Mouse (Mus musculus) c-Kit-positive CD71-positive TER-119-negative erythroid progenitor cells, embryonic 14.5 days (primary cell): ENCODE measurements around the gene Rpl36al.
"Not testable (repeated sequence)": the region's sequence is repeated elsewhere in the genome, so short reads cannot be mapped to it uniquely, and the experiment has no call there.

Experiments
- DNase-seq: peaks from one replicate; pipeline ENCODE4 v3.0.0-alpha.2; 2013; ENCODE audit warnings: low read depth

The Rpl36al gene

DNA sequence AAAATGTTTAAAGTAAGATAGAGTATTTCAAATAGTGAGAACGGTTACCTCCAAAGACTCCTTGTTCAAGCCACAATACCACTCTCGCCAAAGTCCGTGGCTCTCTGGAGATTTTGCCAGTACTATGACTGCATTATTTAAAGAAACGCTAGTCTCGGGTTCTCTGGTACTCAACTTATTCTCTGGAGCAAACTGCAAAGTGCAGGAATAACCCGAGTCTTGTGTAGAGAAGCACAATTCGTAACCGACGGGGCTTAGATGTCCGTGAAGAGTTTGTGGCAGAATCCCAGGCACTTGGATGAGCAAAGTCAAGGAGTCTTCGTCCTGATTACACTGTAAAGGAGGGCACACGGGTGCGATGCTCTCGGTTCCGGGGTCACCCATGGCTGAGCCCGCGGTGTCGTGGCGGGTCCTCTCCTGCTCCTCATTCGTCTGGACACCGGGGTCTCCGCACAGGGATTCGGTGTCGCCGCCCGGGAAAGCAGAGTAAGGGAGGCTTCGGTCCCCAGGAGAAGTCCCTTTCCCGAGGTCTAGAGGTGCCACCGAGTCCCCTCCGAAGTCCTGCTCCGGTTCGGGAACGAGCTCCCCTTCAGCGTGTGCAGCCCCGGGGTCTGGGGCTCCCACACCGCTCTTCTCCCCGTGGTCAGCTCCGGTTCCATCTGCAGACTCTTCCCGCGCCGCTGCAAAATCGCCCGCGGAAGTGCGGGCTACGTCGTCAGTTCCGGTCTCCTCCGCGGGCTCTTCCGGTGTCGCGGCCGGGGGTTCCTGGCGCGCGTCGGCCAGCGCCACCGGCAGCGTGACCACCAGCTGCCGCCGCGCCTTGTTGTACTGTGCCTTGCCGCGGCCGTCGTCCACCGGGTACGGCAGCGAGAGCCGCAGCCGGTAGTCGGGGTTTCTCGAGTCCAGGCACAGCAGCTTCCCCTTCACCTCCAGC is 12.8 kb upstream of the Rpl36al start, which contains the start of gene Gm49383:
Gene Gm49383 (minus strand): TSS at position 661 of the 934 bp plus-strand sequence.
- DNase-seq, result peak; percentile 60

DNA sequence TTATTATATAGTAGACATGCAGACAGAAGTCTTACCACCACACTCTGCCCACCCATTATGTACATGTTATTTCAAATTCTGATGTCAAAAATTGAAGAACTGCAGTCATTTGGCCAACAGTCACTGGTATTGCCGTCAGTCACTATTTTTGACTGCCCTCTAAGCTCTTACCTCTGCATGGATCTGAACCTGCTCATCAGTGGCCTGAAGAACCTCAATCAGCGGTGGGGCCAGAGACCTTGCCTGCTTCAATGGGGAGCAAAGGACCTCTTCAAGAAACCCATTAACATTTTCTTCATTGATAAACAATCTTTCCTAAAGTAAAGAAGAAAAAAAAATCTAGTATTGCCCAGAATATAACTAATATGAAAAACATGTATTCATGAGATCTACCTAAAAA is 8.8 kb upstream of the Rpl36al start:
- no peak for DNase-seq

DNA sequence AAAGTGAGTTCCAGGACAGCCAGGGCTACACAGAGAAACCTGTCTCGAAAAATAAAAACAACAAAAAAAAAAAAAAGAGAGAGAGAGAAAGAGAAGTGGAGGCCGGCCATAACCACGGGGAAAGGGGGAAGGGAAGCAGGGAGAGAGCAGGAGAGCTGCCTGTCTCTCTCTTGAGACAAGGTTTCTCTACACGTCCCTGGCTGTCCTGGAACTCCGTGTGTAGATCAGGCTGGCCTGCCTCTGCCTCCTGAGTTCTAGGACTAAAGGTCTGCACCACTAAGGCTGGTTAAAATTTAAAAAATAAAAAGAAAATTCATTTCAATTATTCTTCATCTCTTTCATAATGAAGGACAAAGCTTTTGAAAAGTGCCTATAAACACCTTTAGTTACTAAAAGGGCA is 7.5 kb upstream of the Rpl36al start:
- DNase-seq, result no peak

DNA sequence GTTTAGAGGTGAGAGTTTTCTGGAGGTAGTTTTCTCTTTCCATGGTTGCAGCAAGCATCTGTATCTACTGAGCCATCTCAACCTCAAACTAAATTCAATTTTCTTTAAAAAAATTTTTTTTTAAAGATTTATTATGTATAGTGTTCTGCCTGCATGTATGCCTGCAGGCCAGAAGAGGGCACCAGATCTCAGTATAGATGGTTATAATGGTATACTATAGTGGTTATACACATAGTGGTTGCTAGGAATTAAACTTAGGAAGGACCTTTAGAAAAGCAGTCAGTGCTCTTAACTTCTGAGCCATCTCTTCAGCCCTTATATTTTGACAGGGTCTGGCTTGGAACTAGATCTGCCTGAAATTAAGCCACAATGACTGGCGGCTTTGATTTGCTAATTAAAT is 6.6 kb upstream of the Rpl36al start:
- DNase-seq, result no peak

DNA sequence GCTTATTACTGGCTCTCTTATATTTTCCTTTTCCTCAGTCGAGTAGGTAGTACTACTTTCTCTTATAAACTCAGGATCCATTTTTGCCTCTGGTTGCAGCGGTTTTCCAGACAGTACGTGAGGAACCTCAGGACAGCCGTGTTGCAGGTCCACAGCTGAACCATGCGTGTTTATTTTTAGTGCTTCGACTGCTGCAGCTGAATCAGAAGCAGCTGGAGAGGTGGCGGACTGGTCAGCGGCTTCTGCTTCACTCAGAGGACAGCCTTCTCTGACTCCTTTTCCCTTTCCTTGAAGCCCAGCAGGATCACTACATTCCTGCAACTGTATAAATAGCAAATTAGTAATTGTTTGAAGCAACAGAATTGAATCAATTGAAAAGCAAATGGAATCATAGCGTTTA is 6.2 kb upstream of the Rpl36al start:
- DNase-seq, result no peak

DNA sequence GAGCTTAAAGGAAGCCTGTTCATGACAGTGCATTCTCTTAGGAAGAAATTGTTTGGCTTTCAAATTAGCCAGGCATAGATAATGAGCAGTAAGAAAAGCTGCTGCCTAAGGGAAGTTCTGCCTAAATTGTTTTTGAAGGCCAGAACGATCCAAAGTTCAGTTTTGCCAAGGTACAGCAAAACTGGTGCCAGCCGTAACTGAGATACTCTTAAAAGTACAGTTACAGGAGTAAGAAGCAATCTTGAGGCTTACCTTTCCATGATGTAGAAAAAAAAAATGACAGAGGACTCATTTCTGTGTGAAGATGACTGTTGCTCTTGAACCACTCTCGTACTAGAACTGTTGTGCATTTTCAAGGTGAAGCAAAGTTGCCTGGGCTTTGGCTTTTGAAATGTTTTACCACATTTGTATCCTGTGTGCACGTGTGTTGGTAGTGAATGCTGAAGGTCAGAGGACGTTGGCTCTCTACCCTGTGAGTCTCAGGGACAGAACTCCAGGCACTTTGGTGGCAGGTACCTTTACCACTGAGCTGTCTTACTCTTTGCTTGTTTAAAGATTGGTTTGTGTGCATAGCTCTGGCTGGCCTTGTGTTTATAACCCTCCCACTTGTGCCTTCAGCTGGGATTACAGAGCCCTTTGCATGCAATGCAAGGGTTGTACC is 3.1 kb upstream of the Rpl36al start:
- no peak for DNase-seq

DNA sequence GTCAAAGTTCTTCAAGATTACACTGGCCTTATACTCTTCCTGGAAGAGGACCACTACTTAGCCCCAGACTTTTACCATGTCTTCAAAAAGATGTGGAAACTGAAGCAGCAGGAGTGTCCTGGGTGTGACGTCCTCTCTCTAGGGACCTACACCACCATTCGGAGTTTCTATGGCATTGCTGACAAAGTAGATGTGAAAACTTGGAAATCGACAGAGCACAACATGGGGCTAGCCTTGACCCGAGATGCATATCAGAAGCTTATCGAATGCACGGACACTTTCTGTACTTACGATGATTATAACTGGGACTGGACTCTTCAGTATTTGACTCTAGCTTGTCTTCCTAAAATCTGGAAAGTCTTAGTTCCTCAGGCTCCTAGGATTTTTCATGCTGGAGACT is 1.5 kb upstream of the Rpl36al start:
- no peak for DNase-seq

DNA sequence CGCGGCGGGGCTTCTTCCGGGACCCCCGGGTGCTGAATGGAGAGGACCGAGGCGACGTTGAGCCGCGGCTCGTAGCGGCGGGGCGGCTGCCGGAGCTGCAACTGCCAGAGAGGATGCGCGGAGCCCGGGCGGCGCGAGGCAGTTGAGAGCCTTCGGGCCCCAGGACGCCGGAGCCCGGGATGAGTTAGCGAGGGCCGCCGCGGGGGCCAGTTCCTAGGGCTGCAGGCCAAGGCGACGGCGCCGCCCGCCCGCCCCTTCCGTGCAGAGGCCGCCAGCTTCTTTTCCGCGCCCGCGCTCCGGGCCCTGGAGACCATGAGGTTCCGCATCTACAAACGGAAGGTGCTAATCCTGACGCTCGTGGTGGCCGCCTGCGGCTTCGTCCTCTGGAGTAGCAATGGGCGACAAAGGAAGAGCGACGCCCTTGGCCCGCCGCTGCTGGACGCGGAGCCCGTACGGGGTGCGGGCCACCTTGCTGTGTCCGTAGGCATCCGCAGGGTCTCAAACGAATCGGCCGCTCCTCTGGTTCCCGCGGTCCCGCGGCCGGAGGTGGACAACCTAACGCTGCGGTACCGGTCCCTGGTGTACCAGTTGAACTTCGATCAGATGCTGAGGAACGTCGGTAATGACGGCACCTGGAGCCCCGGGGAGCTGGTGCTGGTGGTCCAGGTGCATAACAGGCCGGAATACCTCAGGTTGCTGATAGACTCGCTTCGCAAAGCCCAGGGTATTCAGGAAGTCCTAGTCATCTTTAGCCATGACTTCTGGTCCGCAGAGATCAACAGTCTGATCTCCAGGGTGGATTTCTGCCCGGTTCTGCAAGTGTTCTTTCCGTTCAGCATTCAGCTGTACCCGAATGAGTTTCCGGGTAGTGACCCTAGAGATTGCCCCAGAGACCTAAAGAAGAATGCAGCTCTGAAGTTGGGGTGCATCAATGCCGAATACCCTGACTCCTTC is 736 bp upstream of the Rpl36al start:
- no peak for DNase-seq

DNA sequence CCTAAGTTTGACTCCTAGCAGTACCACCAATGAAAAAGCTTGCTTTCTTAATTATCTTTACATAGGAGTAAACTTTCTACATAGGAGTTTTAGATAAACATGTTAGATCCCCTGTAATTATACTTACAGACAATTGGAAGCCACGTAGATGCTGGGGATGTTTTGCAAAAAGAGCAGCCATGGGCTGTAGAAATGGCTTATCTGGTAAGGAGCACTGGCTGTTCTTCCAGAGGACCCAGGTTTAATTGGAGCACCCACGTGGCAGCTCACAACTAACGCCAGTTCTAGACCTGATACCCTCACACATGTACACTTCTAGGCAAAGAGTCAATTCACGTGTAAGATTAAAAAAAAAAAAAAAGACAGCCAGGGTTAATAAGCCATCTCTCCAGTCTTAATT is 2.1 kb downstream of the Rpl36al start:
- no peak for DNase-seq

DNA sequence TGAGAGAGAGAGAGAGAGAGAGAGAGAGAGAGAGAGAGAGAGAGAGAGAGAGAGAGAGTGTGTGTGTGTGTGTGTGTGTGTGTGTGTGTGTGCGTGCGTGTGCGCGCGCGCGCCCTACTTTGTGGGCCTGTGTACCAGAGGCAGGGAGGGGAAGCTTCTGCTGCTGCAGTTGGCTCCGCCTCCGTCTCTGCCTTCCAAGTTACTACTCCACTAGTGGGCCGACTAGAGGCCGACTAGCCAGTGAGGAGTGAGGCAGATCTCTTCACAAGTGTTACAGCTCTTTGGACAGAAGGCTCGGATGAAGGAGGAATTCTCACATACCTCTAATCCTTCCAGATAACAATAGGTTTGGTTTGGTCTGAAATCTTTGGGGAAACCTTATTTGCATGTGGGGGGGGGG is 4.5 kb downstream of the Rpl36al start:
- no peak for DNase-seq

DNA sequence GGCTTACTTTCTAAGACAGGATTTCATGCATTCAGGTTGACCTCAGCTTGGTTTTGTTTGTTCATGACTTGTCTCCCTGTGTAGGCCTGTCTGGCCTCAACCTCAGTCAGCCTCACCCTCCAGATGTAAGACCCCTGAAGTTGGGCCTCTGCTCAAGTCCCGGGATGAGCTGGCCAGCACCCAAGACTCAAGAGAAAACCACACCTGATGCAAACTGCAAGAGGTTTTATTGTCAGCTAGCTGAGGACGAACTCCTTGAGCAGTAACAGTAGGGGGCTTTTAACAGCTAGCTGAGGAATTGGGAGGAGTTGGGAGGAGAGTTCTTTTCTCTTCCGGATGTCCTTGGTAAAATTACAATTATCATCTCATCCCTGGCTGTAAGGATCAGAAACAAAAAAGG is 6.4 kb downstream of the Rpl36al start:
- DNase-seq, result no peak

DNA sequence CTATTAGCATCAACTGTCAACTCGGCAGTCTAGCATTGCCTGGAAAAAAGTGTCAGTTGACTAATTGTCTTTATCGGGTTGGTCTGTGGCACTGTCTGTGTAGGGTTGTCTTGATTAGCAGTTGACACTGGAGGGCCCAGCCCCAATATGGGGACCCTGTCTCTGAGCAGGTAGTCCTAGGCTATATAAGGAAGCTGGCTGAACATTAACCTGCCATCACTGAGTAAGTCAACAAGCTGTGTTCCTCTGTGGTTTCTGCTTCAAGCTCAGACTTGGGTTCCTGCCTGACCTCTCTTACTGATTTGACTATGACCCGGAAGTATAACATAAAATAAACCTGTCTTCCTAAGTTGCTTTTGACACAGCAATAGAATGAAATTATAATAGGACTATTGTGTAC is 7.9 kb downstream of the Rpl36al start:
- no peak for DNase-seq

DNA sequence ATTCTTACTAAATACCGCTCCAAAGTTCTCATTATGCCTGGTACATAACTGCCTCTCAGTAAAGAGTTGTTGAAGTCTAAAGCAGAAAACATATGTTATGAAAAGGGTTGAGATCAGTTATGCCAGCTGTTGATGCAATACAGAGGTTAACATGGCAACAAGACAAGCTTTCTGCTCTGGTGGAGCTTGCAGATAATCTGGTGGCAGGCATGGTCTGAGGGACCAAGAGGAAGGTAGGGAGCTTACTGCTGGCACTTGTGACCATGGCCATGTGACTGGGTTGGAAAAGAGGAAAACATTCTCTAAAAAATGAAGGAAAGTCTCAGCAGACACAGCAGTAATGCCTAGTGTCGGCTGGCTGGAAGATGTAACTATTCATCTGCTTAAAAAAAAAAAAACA is 12.6 kb downstream of the Rpl36al start:
- DNase-seq, result no peak

DNA sequence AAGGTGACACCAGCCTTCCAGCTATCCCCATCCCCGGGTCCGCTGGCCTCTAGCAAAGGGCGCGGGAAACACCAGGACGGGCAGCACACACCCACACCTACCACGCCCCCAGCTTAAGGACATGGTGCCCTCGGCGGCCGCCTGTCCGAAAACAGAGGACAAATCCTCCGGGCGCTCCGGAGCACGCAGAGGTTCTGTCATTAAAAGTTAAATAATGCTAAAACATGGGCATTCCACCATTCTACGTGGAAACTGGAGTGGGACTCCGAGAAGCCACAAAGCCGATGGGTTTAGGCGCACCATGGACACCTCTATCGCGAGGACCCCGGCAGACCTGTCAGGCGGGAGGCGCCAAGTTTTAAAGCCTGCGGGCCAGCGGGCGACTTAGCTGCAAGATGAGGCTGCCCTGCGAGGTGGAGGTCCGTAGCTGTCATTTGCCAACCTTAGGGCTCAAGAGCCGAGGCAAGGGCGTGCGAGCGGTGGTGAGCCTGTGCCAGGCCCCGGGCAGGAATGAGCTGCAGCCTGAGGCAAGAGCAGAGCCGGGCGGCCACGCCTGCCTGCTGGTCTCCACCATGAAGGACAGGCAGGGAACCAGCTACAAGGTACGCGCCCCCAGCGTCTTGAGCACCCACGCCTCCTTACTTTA is 15.3 kb downstream of the Rpl36al start, which contains the start of gene Lrr1:
Gene Lrr1 (plus strand): TSS at position 354 of the 646 bp plus-strand sequence.
- DNase-seq, result peak; percentile 69

DNA sequence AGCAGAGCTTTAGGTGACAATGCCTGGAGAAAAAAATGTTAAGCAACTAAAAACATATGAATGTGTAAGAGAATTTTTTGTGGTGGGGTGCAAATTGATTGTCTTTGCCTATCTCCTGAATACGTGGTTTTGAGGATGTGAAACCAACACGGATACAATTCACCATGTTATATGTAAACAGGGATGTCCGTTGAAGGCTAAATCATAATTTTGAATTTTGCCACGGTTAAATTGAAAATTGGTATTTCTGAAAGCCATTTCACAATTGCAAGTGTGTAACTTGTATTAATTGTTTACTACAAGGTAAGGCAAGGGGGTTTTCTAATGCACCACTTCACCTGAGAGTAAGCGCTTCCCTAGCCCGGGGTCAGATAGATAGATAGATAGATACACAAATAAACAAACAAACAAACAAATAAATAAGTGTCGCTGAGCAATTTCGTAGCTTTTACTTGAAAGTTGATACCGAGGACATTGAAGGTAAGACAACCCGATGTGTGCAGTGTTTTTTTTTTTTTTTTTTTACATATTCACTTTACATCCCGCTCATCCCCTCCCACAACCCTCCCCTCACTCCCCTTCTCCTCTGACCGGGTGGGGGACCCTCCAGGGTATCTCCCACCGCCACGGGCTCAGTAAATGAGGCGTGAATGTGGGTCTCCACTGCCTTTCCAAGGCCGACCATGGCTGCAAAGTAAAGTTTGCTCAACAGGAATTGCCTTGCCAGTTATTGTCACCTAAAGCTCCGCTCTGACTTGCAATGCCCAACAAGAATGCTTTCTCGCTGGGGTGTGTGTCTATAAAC is 16.0 kb downstream of the Rpl36al start:
- no peak for DNase-seq

DNA sequence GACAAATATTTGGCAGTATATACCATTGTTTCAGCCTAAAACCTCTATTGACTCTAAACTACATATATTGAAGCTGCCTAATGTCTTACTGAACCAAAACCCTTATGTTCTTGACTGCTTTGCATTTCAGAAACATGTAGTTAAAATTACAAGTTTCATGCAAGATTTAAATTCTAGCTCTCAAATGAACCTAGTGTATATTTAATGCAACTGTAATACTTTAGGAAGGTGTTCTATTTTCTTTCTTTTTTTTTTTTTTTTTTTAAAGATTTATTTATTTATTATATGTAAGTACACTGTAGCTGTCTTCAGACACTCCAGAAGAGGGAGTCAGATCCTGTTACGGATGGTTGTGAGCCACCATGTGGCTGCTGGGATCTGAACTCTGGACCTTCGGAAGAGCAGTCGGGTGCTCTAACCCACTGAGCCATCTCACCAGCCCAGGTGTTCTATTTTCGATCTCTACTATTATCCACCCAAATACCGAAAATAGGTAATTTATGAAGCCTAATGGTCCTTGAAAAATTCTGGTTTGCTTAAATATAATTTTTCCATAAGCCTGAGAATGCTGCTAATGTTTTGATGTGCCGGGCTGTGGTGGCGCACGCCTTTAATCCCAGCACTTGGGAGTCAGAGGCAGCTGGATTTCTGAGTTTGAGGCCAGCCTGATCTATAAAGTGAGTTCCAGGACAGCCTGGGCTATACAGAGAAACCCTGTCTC is 16.9 kb downstream of the Rpl36al start:
- not testable (repeated sequence) for DNase-seq

DNA sequence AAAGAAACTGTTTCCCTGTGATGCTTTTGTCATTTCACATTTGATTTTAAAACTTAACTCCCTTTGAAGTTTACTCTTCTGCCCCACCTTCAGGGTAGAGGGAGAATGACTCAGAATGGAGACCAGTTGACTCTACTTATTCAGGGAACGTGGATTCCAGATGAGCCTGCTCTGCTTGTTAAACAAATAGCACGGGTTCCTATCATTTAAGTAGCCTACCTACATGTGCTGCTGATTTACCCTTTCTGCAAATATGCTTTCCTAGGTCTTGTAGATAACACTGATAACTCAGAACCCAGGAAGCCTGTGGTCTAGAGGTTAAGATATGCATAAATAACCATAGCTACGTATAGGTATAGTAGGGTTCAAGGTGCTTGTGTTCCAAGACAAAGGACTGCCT is 19.0 kb downstream of the Rpl36al start:
- DNase-seq, result peak; percentile 43

DNA sequence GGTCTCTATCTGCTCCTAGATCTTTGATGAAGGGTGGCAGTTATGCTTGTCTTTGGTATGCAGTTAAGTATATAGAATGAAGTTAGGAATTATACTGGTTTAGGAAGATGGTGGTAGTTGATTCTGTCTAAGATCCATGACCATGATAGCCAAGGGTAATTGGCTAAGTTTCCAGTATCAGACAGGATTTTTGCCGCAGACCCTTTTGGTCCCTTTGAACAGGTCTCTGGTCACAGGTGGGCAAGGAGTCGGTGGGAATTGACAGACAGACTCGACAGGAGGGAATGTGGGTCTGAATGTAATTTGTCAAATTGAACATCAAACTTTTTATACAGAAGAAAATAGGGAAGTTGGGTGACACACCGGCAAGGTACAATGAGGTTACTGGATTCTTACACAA is 20.3 kb downstream of the Rpl36al start:
- DNase-seq, result not testable (repeated sequence)

DNA sequence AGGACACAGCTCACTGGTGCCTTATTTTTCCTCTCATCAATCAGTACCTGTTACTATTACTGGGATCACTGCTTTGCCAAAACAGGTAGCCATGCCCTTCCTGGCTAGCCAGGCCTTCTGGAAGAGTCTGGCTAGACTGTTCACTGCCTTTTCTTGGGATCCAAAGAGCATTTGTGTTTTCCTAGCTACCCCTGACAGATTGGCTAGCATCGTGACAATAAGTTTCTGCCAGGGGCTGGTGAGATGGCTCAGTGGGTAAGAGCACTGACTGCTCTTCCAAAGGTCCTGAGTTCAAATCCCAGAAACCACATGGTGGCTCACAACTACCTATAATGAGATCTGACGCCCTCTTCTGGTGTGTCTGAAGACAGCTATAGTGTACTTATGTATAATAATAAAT is 23.2 kb downstream of the Rpl36al start:
- not testable (repeated sequence) for DNase-seq

DNA sequence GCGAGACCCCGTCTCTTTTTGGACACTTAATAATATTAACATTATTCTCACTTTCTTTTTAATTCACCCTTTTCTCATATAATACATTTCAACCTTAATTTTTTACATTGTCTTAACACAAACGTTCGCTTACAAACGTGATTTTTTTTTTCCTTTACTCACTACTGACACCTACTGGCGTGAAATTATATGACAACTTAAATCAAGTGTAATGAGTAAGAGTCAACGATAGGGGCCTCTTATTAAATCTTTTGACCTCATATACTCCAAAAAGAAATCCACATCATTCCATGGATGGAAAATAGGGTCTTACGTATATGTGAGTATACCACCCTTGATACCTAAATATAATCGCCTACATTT is 24.3 kb downstream of the Rpl36al start:
- peak; percentile 79 for DNase-seq
